Mouse (Mus musculus): ENCODE measurements around the gene Zc3hc1. TPM values are rescaled to one million over a fixed set of nuclear protein-coding genes. Genes with fewer than 3 reads are reported as not detected.

The Zc3hc1 gene
- total and polyA plus RNA-seq, 2 experiments from 2014 or later, result 43.2 to 61.9 TPM

GRCm38 (mm10) chr6:30381116-30381515, 9.7 kb downstream of the Zc3hc1 start:
- TF ChIP-seq CTCF (IDR thresholded peaks at IDR 0.05), result peak; percentile 63
- no peaks in the 10 kb centered on the region for H3K27me3 ChIP-seq (ENCODE audit: insufficient read depth, low read length)
- 70% methylated on average over 3 of the region's 3 CpGs for WGBS
- H3K4me2 ChIP-seq (ENCODE audit: low read depth, low read length, poor library complexity, severe bottlenecking), result no peak overlapping the region
- ATAC-seq (ENCODE audit: low FRiP score) (no peak), DNase-seq (ENCODE audit: low spot score) (peak; percentile 58)
- peaks cover 41% of the 10 kb centered on the region for H3K36me3 ChIP-seq (ENCODE audit: insufficient read depth, low read length)
- H3K27ac ChIP-seq (ENCODE audit: low read depth, low read length), result no peak overlapping the region
- H3K9me3 ChIP-seq (ENCODE audit: low read length), result no peaks in the 10 kb centered on the region
- H3K4me3 ChIP-seq (ENCODE audit: low read depth, low read length), result no peak overlapping the region
- no peaks in the 10 kb centered on the region for H3K4me1 ChIP-seq (ENCODE audit: insufficient read depth, low read length)
- H3K9ac ChIP-seq (replicated peaks; ENCODE audit: low read length, poor library complexity, severe bottlenecking), result no peak overlapping the region

GRCm38 (mm10) chr6:30375791-30376190, 15.0 kb downstream of the Zc3hc1 start:
- Histone ChIP-seq H3K27ac (ENCODE audit: low read depth, low read length) (no peak overlapping the region), H3K9ac (replicated peaks; ENCODE audit: low read length, poor library complexity, severe bottlenecking) (no peak overlapping the region), H3K4me3 (ENCODE audit: low read depth, low read length) (no peak overlapping the region), H3K9me3 (ENCODE audit: low read length) (no peaks in the 10 kb centered on the region), H3K4me2 (ENCODE audit: low read depth, low read length, poor library complexity, severe bottlenecking) (no peak overlapping the region), H3K27me3 (ENCODE audit: insufficient read depth, low read length) (no peaks in the 10 kb centered on the region), H3K36me3 (ENCODE audit: insufficient read depth, low read length) (peaks cover 54% of the 10 kb centered on the region), H3K4me1 (ENCODE audit: insufficient read depth, low read length) (no peaks in the 10 kb centered on the region)
- TF ChIP-seq CTCF (IDR thresholded peaks at IDR 0.05), result no peak
- ATAC-seq (ENCODE audit: low FRiP score) (no peak), DNase-seq (ENCODE audit: low spot score) (peak; percentile 50)
- WGBS, result 90% methylated on average over 1 of the region's 1 CpGs

- no peaks in the 10 kb centered on the region for H3K9me3 ChIP-seq (ENCODE audit: low read length)
These were observed 15.9 kb downstream of the Zc3hc1 start for GRCm38 (mm10) chr6:30374731-30375510.

GRCm38 (mm10) chr6:30372627-30373369, 18.0 kb downstream of the Zc3hc1 start:
- Histone ChIP-seq H3K36me3 (ENCODE audit: insufficient read depth, low read length) (peaks cover 64% of the 10 kb centered on the region), H3K4me3 (ENCODE audit: low read depth, low read length) (no peak overlapping the region), H3K27ac (ENCODE audit: low read depth, low read length) (no peak overlapping the region), H3K9ac (replicated peaks; ENCODE audit: low read length, poor library complexity, severe bottlenecking) (no peak overlapping the region), H3K4me1 (ENCODE audit: insufficient read depth, low read length) (no peaks in the 10 kb centered on the region), H3K4me2 (ENCODE audit: low read depth, low read length, poor library complexity, severe bottlenecking) (no peak overlapping the region), H3K9me3 (ENCODE audit: low read length) (no peaks in the 10 kb centered on the region), H3K27me3 (ENCODE audit: insufficient read depth, low read length) (no peaks in the 10 kb centered on the region)
- WGBS, result 92% methylated on average over 17 of the region's 17 CpGs
- ATAC-seq (ENCODE audit: low FRiP score) (no peak), DNase-seq (ENCODE audit: low spot score) (no peak)
- no peak for TF ChIP-seq CTCF (IDR thresholded peaks at IDR 0.05)

More at GRCm38 (mm10) chr6:30374731-30375510, 15.9 kb downstream of the Zc3hc1 start:
- Histone ChIP-seq H3K27me3 (ENCODE audit: insufficient read depth, low read length) (no peaks in the 10 kb centered on the region), H3K4me3 (ENCODE audit: low read depth, low read length) (no peak overlapping the region), H3K4me2 (ENCODE audit: low read depth, low read length, poor library complexity, severe bottlenecking) (no peak overlapping the region), H3K27ac (ENCODE audit: low read depth, low read length) (no peak overlapping the region), H3K4me1 (ENCODE audit: insufficient read depth, low read length) (no peaks in the 10 kb centered on the region), H3K36me3 (ENCODE audit: insufficient read depth, low read length) (peaks cover 55% of the 10 kb centered on the region), H3K9ac (replicated peaks; ENCODE audit: low read length, poor library complexity, severe bottlenecking) (no peak overlapping the region)
- DNase-seq (ENCODE audit: low spot score), result peak; percentile 12
- ATAC-seq (ENCODE audit: low FRiP score), result no peak
- 83% methylated on average over 16 of the region's 16 CpGs for WGBS
- no peak for TF ChIP-seq CTCF (IDR thresholded peaks at IDR 0.05)

- Histone ChIP-seq H3K9ac (replicated peaks; ENCODE audit: low read length, poor library complexity, severe bottlenecking) (no peak overlapping the region), H3K36me3 (ENCODE audit: insufficient read depth, low read length) (peaks cover 67% of the 10 kb centered on the region), H3K4me2 (ENCODE audit: low read depth, low read length, poor library complexity, severe bottlenecking) (no peak overlapping the region), H3K4me1 (ENCODE audit: insufficient read depth, low read length) (no peaks in the 10 kb centered on the region), H3K27ac (ENCODE audit: low read depth, low read length) (no peak overlapping the region), H3K4me3 (ENCODE audit: low read depth, low read length) (no peak overlapping the region), H3K27me3 (ENCODE audit: insufficient read depth, low read length) (no peaks in the 10 kb centered on the region), H3K9me3 (ENCODE audit: low read length) (no peaks in the 10 kb centered on the region)
- peak; percentile 6 for DNase-seq (ENCODE audit: low spot score)
- peak; percentile 65 for TF ChIP-seq CTCF (IDR thresholded peaks at IDR 0.05)
- no peak for ATAC-seq (ENCODE audit: low FRiP score)
- WGBS, result 88% methylated on average over 3 of the region's 3 CpGs
These were observed 21.5 kb downstream of the Zc3hc1 start for GRCm38 (mm10) chr6:30369291-30369690.

- Histone ChIP-seq H3K9me3 (ENCODE audit: low read length) (no peaks in the 10 kb centered on the region), H3K27me3 (ENCODE audit: insufficient read depth, low read length) (no peaks in the 10 kb centered on the region), H3K4me1 (ENCODE audit: insufficient read depth, low read length) (no peaks in the 10 kb centered on the region), H3K4me2 (ENCODE audit: low read depth, low read length, poor library complexity, severe bottlenecking) (no peak overlapping the region), H3K27ac (ENCODE audit: low read depth, low read length) (no peak overlapping the region), H3K4me3 (ENCODE audit: low read depth, low read length) (no peak overlapping the region), H3K36me3 (ENCODE audit: insufficient read depth, low read length) (peaks cover 29% of the 10 kb centered on the region), H3K9ac (replicated peaks; ENCODE audit: low read length, poor library complexity, severe bottlenecking) (no peak overlapping the region)
- no peak for ATAC-seq (ENCODE audit: low FRiP score)
- no peak for TF ChIP-seq CTCF (IDR thresholded peaks at IDR 0.05)
- DNase-seq (ENCODE audit: low spot score), result no peak
- 48% methylated on average over 5 of the region's 5 CpGs for WGBS
These were observed 27.0 kb downstream of the Zc3hc1 start for GRCm38 (mm10) chr6:30363808-30364207.

All from midbrain, postnatal 0 days (tissue).